Mouse (Mus musculus): ENCODE measurements at regions not wholly inside any gene's neighbourhood (a gene's known extent, or its start where the extent isn't known, plus 50 kb on each side); places are given as distances from the start of the nearest gene placed in this dataset.

- in situ Hi-C loops (cut with MboI, MseI): no loop called here
Observed at GRCm38 (mm10) chr4:9935949-9936348, 938.3 kb upstream of the 2610301B20Rik start.

- in situ Hi-C loops (cut with MboI, MseI): loop anchor here (10.0 kb wide), 1 partner anchor 143 kb away; no protein-coding TSS in a partner anchor
Observed at GRCm38 (mm10) chr4:9951441-9951840, 922.9 kb upstream of the 2610301B20Rik start.

GRCm38 (mm10) chr4:9974631-9975030 lies 899.7 kb upstream of the 2610301B20Rik start:
- in situ Hi-C loops (cut with MboI, MseI): no loop called here

DNA sequence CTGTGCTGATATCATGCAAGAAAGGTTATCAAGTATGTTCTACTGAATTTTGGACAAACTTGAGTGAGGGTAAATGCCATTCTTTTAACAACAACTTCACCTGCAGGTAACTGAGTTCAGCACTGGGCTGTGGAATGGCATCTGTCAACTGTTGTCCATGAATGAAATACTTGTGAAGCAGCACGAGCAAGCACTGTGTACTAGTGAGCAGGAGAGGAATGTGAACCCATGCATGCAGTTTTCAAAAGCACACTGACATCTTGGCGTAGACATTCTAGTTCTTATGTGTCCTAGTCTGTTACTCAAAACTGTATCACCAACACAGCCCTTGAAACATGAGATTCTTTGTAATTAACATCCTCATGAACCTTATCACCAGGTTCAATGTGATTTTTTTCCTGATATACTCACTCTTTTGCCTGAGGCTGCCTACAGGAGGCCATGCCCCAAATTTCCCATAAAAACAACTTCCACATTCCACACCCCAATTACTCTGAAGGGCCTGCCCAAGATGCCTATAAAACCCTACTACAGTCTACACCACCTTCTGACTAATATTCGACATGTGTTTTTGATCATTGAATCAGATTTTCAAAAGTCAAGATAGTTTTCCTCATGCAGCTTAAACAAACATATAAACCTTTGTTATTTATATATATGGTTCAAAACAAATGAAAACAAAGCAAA lies 892.8 kb upstream of the 2610301B20Rik start:
- in situ Hi-C loops (cut with MboI, MseI): no loop called here

DNA sequence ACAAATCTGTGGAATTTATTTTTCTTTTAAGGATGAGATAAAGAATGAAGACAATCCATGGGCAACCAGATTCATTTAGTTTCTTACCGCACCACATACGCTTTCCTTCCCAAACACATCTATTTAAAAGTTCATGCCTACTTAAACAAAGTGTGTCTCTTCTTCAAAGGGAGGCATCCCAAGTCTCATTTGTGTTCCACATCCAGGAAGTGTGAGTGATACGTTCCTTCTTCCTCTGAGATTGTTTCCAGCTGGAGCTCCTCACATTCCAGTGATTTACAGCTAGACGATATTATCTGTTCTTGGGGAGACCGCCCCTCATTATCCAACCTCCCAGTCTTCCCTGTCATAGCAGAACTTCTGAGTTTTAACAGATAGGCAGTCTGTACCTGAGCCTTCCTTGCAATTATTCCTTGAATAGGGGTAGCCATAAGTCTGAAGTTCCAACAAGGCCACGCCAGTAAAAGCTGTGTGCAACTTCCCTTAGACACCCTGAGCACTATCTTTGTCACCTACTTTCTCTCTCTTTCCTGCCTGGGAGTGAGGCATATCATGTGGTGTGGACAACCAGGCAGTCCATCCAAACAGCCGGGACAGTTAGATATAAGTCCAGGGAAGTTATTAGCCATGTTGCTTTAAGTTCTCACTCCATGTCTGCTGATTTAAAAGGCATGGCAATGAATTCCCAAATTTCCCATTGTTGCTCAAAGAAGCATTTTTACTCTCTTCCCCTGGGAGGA lies 891.3 kb upstream of the 2610301B20Rik start:
- in situ Hi-C loops (cut with MboI, MseI): no loop called here

DNA sequence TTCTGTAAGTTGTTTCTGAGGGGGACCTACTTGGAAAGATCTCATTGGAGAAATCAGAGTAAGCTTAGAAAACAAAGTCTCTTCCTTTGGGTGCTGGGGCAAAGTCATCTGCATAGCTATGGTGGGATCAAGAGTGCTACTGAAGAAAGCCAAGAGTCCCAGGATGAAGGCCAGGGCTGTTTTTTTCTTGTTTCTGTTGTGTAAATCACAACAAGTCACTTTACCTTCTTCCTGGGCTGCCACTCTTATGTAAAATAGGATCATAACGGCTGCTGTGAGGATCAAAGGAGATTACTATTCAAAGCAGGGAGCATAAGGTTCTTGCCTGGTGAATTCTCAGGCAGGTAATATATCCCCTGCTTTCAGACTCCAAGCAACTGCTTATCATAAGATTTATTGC lies 880.4 kb upstream of the 2610301B20Rik start:
- in situ Hi-C loops (cut with MboI, MseI): no loop called here

DNA sequence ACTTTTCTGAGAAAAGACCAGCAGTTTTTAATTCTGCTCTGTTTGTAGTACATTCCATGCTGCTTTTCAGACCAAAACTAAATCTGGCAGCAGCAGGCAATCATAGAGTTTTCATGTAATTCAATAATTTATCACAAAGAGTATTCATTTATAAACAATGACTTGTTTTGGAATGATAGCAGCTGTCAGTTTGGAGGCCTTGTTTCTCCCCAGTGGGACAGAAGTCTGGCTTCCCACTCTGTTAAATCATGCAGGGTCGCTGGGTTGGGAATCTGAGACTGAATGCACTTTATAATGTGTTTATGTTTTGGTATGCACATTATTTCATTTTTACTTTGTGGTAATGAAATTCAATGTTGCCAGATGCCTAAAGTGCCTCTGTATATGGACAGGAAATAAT lies 879.8 kb upstream of the 2610301B20Rik start:
- in situ Hi-C loops (cut with MboI, MseI): no loop called here

DNA sequence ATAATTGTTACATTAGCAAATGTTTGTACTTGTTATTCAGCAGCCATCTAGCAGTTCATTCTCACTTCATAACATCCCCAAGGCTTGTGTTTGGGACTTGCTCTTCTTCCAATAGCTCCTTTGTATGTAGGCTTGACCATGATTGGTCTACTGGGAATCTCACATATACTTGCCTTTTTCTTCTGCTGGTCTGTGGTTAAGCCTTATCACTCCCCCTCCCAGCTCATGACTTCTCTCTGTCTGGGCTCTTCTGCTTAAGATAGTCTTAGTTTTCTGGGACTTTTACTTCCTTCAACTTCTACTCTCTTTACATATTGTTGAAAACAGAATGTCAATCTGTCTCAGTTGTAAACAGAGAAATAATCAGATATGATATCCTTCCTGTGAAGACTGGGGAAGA lies 844.0 kb upstream of the 2610301B20Rik start:
- in situ Hi-C loops (cut with MboI, MseI): no loop called here

GRCm38 (mm10) chr4:10031764-10032163 lies 842.5 kb upstream of the 2610301B20Rik start:
- in situ Hi-C loops (cut with MboI, MseI): no loop called here

DNA sequence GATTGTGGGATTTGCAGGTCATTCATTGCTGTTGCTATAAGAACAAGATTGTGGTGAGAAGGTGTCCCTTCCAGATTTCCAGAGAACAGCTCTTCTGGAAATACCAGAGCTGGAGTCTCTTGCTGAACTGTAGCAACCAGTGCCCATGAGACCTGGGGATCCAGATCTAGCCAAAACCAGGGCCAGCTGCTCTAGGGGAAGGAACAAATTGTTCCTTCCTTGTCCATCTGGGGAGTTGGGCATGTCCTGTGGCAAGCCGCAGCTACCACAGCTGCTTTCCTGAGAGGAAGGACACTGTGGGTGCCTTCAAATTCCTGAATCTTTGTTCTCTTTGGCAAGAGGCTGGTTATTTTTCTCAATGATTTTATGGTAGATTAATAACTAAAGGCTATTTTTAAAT lies 839.0 kb upstream of the 2610301B20Rik start:
- in situ Hi-C loops (cut with MboI, MseI): no loop called here

- in situ Hi-C loops (cut with MboI, MseI): no loop called here
Observed at GRCm38 (mm10) chr4:10041301-10042093, 832.8 kb upstream of the 2610301B20Rik start.

GRCm38 (mm10) chr4:10048770-10049169 lies 825.5 kb upstream of the 2610301B20Rik start:
- in situ Hi-C loops (cut with MboI, MseI): no loop called here

DNA sequence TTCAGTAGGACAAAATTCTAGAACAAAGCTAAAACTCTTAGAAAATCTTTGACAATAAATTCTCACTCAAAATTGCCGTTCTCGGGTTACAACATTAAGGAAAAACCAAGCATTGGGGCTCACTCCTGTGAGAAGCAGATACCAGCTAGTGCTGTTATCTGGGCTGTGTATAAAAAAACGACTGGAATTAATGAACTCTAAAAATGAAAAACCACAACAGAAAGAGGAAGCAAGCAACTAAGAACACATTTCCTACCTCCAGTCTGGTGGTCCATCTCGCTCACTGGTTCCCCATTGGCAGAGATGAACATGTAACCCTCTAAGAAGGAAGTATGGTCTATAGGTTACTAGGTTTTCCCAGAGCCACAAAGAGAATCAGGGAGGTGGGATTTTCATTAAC lies 824.9 kb upstream of the 2610301B20Rik start:
- in situ Hi-C loops (cut with MboI, MseI): no loop called here

DNA sequence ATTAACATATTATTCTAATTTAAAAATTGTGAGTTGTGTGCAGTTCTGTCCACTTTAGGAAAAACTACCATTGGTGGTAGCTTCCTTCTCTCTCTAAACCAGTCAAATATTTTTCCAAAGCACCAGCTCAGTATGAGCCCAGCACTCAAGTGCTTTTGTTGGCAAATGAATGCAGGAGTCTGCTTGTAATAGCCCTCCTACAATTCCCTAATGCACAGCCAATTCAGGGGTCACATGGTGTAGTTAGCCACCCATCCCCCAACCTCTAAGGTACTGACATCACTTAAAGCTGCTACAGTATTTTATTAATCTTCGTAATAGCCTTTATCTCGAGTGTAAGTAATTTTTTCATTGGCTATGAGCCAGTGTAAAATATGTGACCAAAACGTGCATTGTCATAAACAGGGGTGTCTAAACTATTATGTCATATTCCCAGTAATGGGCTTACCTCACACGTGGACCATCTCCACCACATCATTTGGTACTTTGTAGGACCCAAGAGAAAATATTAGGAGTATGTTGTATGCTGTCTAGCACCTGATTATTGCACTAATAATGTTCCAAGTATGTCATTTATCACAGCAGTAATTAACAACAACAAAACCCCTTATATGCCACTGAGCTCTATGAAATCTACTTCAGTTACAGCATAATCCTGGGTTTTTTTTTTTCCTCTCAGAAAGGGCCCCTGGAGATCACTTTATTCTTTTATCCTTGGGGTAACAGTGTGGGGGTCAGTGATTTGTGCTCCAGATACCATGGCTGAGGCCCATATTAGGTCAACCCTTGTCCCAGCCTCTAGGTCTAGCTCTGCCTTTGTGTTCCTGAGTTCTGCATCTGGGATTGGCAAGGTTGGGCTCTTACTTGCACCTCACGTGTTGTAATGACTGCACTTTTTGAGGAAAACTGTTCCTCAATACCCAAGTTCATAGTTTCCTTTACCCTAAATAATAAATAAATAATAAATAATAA lies 822.7 kb upstream of the 2610301B20Rik start:
- in situ Hi-C loops (cut with MboI, MseI): no loop called here

DNA sequence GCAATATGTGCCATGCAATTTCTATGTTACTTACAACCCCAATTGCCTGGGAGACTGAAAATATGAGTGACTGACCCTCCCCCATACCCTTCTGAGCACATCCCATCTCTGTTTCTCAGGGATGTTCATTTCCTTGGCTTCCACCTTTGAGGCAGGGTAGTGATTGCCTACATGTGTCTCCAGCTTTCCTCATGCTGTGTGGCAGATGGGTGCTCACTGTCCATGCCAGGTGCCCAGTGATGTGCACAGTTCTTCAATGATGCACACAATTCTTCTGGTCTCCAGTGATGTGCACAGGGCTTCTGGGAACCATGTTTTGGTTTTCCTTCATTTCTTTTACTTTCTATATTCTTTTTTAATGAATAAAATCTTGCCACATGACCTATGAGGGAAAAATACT lies 821.4 kb upstream of the 2610301B20Rik start:
- in situ Hi-C loops (cut with MboI, MseI): no loop called here

DNA sequence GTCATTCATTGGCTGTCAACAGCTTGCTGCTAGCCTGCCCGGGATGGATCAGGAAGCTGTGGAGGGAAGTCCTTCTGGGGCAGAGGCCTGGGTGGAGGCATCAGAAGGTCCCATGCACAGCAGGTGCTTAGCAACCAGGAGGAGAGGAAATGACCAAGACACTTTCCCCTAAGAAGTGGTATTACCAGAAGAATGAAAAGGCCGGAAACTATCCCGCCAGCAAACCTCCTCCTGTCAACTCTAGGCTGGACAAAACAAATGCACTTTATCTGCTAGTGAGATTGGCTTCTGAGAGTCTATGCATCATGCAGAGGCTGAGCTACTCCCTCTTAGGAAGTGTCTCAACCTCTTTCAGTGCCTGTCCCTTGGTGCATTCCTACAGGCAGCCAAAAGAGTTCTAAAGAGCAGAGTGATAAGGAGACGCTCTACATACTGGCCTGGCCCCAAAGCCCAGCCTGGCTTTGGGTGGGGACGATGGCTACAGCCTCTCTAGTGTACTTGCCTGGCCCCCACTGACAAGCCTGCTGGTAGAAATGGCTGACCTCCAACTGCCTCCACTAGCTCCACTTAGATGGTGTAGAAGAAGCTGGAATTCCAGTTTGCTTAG lies 801.7 kb upstream of the 2610301B20Rik start:
- in situ Hi-C loops (cut with MboI, MseI): no loop called here

DNA sequence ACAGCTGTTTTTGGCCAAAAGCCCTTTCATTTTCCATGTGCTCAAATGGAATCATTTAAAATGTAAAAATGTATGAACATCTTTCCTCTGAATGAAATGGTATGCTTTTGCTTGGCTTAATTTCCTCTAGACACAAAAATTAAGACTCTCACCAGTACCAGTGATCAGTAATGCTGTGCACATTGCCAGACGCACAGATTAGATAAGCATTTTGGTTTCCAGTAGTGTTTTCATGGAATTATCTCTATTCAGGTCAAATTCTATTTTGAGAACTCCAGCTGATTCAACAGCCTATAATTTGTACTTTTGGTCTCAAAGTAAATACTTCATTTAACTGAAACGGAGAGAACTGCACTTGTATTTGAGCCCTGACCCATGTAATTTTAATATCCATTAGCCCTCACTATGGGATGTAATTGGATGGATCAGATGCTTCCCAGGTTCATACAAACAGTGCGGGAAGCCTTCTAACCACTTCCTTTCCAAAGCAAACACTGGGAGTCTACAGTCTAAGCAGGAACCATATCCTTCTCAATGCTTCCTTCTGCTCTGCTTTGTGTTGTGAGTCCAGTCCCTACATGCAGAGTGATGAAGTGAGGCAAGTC lies 794.6 kb upstream of the 2610301B20Rik start:
- in situ Hi-C loops (cut with MboI, MseI): loop anchor here (25.0 kb wide), 1 partner anchor 1617 kb away; no protein-coding TSS in a partner anchor

DNA sequence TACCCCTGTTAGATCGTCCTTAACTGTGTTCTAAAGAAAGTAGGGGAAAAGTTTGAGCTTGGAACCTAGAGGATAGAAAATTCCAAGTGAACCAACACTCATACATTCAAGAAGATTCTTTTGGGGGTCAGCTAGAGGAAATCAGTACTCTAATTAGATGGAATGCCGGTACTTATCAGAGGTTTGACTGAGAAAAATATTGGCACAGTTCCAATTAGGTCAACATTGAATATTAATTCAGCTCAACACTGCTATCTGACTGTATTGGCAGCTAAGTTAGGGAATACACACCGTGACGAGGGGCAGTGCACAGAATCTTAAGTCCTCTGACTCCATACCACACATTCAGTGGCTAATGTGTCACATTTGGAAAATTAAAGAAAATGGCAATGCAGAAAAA lies 759.5 kb upstream of the 2610301B20Rik start:
- in situ Hi-C loops (cut with MboI, MseI): no loop called here

DNA sequence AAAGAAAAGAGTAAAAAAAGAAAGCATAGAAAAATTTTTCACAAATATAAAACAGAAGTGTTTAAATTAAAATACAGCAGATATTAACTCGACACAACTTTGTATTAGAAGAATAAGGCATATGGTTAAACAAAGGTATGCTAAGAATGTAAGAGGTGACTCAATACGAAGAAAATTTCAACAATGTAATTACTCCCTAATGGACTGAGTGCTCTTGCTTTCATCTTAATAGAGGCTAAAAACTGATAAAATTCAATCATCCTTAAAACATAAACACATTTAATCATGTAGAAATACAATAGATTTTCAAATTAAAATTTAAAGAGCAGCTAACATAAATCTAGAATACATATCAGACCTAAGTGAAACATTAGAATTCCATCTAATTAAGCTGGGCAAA lies 756.3 kb upstream of the 2610301B20Rik start:
- in situ Hi-C loops (cut with MboI, MseI): no loop called here

DNA sequence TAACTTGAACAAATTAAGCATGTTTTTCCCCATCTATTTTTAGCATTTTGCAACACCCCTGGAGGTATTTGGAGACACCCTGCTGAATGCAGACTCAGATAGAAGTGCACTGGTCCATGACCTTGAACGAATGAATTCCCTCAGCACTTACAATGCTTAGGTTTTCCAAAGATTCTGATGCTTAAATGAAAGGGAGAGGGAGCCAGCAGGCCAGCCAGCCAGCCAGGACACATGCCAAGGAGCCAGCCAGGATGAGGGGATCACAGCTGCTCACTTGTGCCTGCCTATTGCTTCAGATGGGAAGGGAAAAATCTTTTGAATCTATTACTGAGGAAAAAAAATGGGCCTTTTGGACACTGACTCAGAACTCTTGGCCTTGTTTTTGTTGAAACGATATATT lies 750.0 kb upstream of the 2610301B20Rik start:
- in situ Hi-C loops (cut with MboI, MseI): no loop called here
